Mouse (Mus musculus) embryonic fibroblast, embryonic 13.5 days (primary cell): Measurements from ENCODE around the gene Tm9sf2. TPM values are rescaled to one million over a fixed set of nuclear protein-coding genes. Genes with fewer than 3 reads are reported as not detected.

ENCODE experiments used
- H3K27ac ChIP-seq: 2 replicates; pipeline ENCODE4 v1.5.1; 2012; ENCODE audit warnings: low read length, control low read depth, inconsistent platforms; ENCODE audit not compliant: insufficient read depth
- H3K4me1 ChIP-seq: 2 replicates; pipeline ENCODE4 v1.6.1; 2011; ENCODE audit warnings: low read length; ENCODE audit not compliant: control insufficient read depth, insufficient read depth
- H3K4me3 ChIP-seq: 2 replicates; pipeline ENCODE4 v1.5.1; 2011; ENCODE audit warnings: mild to moderate bottlenecking, control low read depth, low read length; ENCODE audit not compliant: insufficient read depth
- CTCF ChIP-seq: IDR thresholded peaks from 2 replicates; pipeline ENCODE4 v1.5.1; 2011; ENCODE audit warnings: mild to moderate bottlenecking, control low read depth, low read length, moderate library complexity, borderline replicate concordance; ENCODE audit not compliant: insufficient read depth
- POLR2A ChIP-seq: IDR thresholded peaks from 2 replicates; pipeline ENCODE4 v1.6.1; 2011; ENCODE audit warnings: low read depth, mild to moderate bottlenecking, control low read depth, low read length, moderate library complexity
- polyA plus RNA-seq: library from polyadenylated mRNA; stranded (reverse); fragments of >200 nt; gene quantifications from 2 replicates; pipeline ENCODE4 v1.2.4, GENCODE M21; 2011; ENCODE audit warnings: low read depth; ENCODE audit not compliant: missing spikeins, insufficient read length

The Tm9sf2 gene
- polyA plus RNA-seq, 1 experiment = 161 TPM

- Histone ChIP-seq H3K4me1 (no peaks in the 10 kb centered on the region), H3K4me3 (no peak overlapping the region), H3K27ac (no peak overlapping the region)
- TF ChIP-seq CTCF = no peak
- no peak for TF ChIP-seq POLR2A
Measured at GRCm38 (mm10) chr14:122171031-122171430, 64.2 kb downstream of the Tm9sf2 start.

GRCm38 (mm10) chr14:122176263-122176798 lies 69.5 kb downstream of the Tm9sf2 start:
- H3K4me3 ChIP-seq = no peak overlapping the region
- TF ChIP-seq POLR2A (no peak), CTCF (no peak)
- H3K27ac ChIP-seq = no peak overlapping the region
- H3K4me1 ChIP-seq = no peaks in the 10 kb centered on the region

- Histone ChIP-seq H3K27ac (no peak overlapping the region), H3K4me3 (no peak overlapping the region), H3K4me1 (no peaks in the 10 kb centered on the region)
- TF ChIP-seq POLR2A (no peak), CTCF (no peak)
Measured at GRCm38 (mm10) chr14:122179262-122179661, 72.4 kb downstream of the Tm9sf2 start.

GRCm38 (mm10) chr14:122181078-122181814 lies 74.4 kb downstream of the Tm9sf2 start, which contains the start of gene Clybl:
Gene Clybl, plus strand, starts transcription at chr14:122181704.
- peak; percentile 90 for TF ChIP-seq POLR2A
- TF ChIP-seq CTCF = no peak
- Histone ChIP-seq H3K27ac (0 out of 2 replicates have a peak within 1 kb of the TSS, but pooled peaks have one; percentile 25), H3K4me3 (peak within 1 kb of the TSS; percentile 78), H3K4me1 (no peaks in the 10 kb centered on the region)

GRCm38 (mm10) chr14:122181815-122182157 lies 74.9 kb downstream of the Tm9sf2 start:
- Histone ChIP-seq H3K27ac (no peak overlapping the region), H3K4me3 (peak overlapping the region; percentile 78), H3K4me1 (no peaks in the 10 kb centered on the region)
- TF ChIP-seq CTCF (no peak), POLR2A (no peak)

GRCm38 (mm10) chr14:122182220-122182619 lies 75.4 kb downstream of the Tm9sf2 start:
- Histone ChIP-seq H3K4me3 (no peak overlapping the region; the same call in 1 of the 2 replicates), H3K4me1 (no peaks in the 10 kb centered on the region), H3K27ac (no peak overlapping the region)
- TF ChIP-seq POLR2A (no peak), CTCF (no peak)

GRCm38 (mm10) chr14:122183974-122184373 lies 77.1 kb downstream of the Tm9sf2 start:
- no peaks in the 10 kb centered on the region for H3K4me1 ChIP-seq
- no peak overlapping the region for H3K27ac ChIP-seq
- TF ChIP-seq CTCF (no peak), POLR2A (no peak)
- H3K4me3 ChIP-seq = no peak overlapping the region

- Histone ChIP-seq H3K4me1 (no peaks in the 10 kb centered on the region), H3K27ac (no peak overlapping the region), H3K4me3 (no peak overlapping the region)
- no peak for TF ChIP-seq POLR2A
- TF ChIP-seq CTCF = no peak
Measured at GRCm38 (mm10) chr14:122188250-122188649, 81.4 kb downstream of the Tm9sf2 start.

GRCm38 (mm10) chr14:122189901-122190300 lies 83.1 kb downstream of the Tm9sf2 start:
- Histone ChIP-seq H3K4me3 (no peak overlapping the region), H3K27ac (no peak overlapping the region)
- TF ChIP-seq POLR2A = no peak
- TF ChIP-seq CTCF = no peak

GRCm38 (mm10) chr14:122190527-122190926 lies 83.7 kb downstream of the Tm9sf2 start:
- no peak for TF ChIP-seq CTCF
- no peak for TF ChIP-seq POLR2A
- no peak overlapping the region for H3K4me3 ChIP-seq
- H3K4me1 ChIP-seq = no peaks in the 10 kb centered on the region
- no peak overlapping the region for H3K27ac ChIP-seq

More at GRCm38 (mm10) chr14:122189901-122190300, 83.1 kb downstream of the Tm9sf2 start:
- no peaks in the 10 kb centered on the region for H3K4me1 ChIP-seq
